Mouse (Mus musculus) heart, embryonic 14.5 days (tissue): ENCODE data around the gene Atp2b2. TPM values are rescaled to one million over a fixed set of nuclear protein-coding genes. Genes with fewer than 3 reads are reported as not detected.

Source experiments
- ATAC-seq: fragments of 200-750 bp; cut with Nextera tagmentation; 2 replicates; pipeline ENCODE4 v1.8.0; 2017; ENCODE audit warnings: low read depth, moderate TSS enrichment; ENCODE audit not compliant: insufficient number of reproducible peaks, insufficient read depth, low FRiP score
- H3K27ac ChIP-seq, 2 experiments: fragments of 200-500 bp in 1 of 2; fragments of 300-500 bp in 1 of 2; sonication (generic) in 1 of 2; replicated peaks in 1 of 2; 2 replicates each; pipeline ENCODE4 v1.5.1; 2012 to 2014; ENCODE audit warnings: low read depth in 2 of 2, low read length in 2 of 2, control low read depth in 1 of 2, mild to moderate bottlenecking in 1 of 2, mixed read lengths in 1 of 2; ENCODE audit not compliant: control insufficient read depth in 1 of 2, insufficient read depth in 1 of 2
- H3K27me3 ChIP-seq: fragments of 300-500 bp; sonication (generic); 2 replicates; pipeline ENCODE4 v1.6.1; 2014; ENCODE audit warnings: mild to moderate bottlenecking, low read length, control low read depth; ENCODE audit not compliant: control insufficient read depth, insufficient read depth
- H3K36me3 ChIP-seq: fragments of 300-500 bp; sonication (generic); 2 replicates; pipeline ENCODE4 v1.6.1; 2014; ENCODE audit warnings: mild to moderate bottlenecking, control low read depth, low read length, mixed read lengths; ENCODE audit not compliant: control insufficient read depth, insufficient read depth
- H3K4me1 ChIP-seq, 2 experiments: fragments of 200-500 bp in 1 of 2; fragments of 300-500 bp in 1 of 2; sonication (generic) in 1 of 2; 2 replicates each; pipeline ENCODE4 v1.6.1; 2012 to 2014; ENCODE audit warnings: low read length in 2 of 2, control low read depth in 1 of 2, mixed read lengths in 1 of 2; ENCODE audit not compliant: control insufficient read depth in 2 of 2, insufficient read depth in 2 of 2
- H3K4me2 ChIP-seq: fragments of 300-500 bp; sonication (generic); 2 replicates; pipeline ENCODE4 v1.6.1; 2014; ENCODE audit warnings: mild to moderate bottlenecking, low read length
- H3K4me3 ChIP-seq, 2 experiments: fragments of 200-500 bp in 1 of 2; fragments of 300-500 bp in 1 of 2; sonication (generic) in 1 of 2; 2 replicates each; pipeline ENCODE4 v1.5.1; 2012 to 2014; ENCODE audit warnings: low read length in 2 of 2, mild to moderate bottlenecking in 2 of 2, control low read depth in 1 of 2, low read depth in 1 of 2, moderate library complexity in 1 of 2; ENCODE audit not compliant: control insufficient read depth in 1 of 2, insufficient read depth in 1 of 2
- H3K9ac ChIP-seq: fragments of 300-500 bp; sonication (generic); 2 replicates; pipeline ENCODE4 v1.6.1; 2014; ENCODE audit warnings: mild to moderate bottlenecking, low read length
- H3K9me3 ChIP-seq: fragments of 300-500 bp; sonication (generic); 2 replicates; pipeline ENCODE4 v1.6.1; 2016; ENCODE audit warnings: low read length, control low read depth; ENCODE audit not compliant: control insufficient read depth
- WGBS: fragments of 180-500 bp; shearing (Covaris S2); extraction: QIAGEN DNeasy Blood & Tissue Kit; methylation state at CpG from one replicate; pipeline ENCODE4 v1.1.7; 2014; 5-methylcytosine and 5-hydroxymethylcytosine counted together
- polyA plus RNA-seq: library from polyadenylated mRNA; unstranded; fragments of >200 nt; fragmentation: Nextera tagmentation; extraction: Ambion mirVana; gene quantifications from 2 replicates; pipeline ENCODE4 v1.2.1, GENCODE M21; 2014

Gene Atp2b2
- 0.18 and 0.30 TPM in 2 replicates for polyA plus RNA-seq

DNA sequence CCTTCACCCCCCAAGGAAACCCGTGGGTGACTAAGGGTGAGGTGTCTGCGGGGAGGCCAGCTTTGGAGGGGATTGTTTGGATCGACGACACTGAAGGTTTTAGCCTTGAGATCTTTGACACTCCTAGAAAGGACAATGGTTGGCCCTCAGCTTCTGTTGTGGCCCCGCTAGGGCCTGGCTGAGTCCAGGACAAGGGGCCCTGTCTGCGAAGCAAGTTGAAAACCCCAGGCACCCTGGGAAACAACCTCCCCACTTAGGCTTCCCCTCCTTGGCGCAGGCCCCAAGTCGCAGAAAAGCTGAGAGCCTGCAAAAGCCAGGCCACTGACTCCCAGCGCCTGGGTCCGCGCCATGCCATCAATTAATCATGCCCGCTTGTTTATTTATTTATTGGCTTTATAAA lies at the start of gene Atp2b2:
Gene Atp2b2, minus strand, starts transcription at position 282 of the 400 bp plus-strand sequence.
- peak within 1 kb of the TSS; percentile 60; the same call in 1 of the 2 replicates for H3K9ac ChIP-seq
- no peak for ATAC-seq
- 29% methylated on average over 12 of the region's 12 CpGs for WGBS

DNA sequence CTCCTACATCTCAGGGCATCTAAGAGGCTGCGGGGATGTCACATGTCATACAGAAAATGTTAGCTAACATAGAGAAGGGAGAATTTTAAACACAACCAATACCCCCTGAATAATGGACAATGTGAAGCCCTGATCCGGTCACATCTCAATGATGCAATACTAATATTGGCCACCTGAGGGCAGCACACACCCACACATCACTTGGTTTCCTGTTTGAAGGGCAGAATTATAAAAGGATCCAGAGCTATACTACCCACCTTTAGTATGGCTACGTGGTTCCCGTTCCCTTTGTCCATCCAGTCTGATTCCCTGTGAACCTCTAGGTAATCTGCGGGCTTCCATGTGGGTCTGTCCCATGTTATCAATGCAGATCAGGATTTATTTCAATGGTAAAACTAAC lies 47.2 kb upstream of the Atp2b2 start:
- peaks cover 18% of the 10 kb centered on the region; the same call in 1 of the 2 replicates for H3K27me3 ChIP-seq
- H3K9me3 ChIP-seq: no peaks in the 10 kb centered on the region
- 18% methylated on average over 5 of the region's 5 CpGs for WGBS

More for the DNA sequence above, at the start of gene Atp2b2:
- no peaks in the 10 kb centered on the region for H3K36me3 ChIP-seq
- H3K27ac ChIP-seq: no peak within 1 kb of the TSS
- H3K27me3 ChIP-seq: peaks cover 72% of the 10 kb centered on the region
- peak within 1 kb of the TSS; percentile 86 for H3K4me2 ChIP-seq
- peak within 1 kb of the TSS; percentile 46 to 51 for H3K4me3 ChIP-seq
- no peaks in the 10 kb centered on the region for H3K4me1 ChIP-seq
- no peaks in the 10 kb centered on the region for H3K9me3 ChIP-seq

DNA sequence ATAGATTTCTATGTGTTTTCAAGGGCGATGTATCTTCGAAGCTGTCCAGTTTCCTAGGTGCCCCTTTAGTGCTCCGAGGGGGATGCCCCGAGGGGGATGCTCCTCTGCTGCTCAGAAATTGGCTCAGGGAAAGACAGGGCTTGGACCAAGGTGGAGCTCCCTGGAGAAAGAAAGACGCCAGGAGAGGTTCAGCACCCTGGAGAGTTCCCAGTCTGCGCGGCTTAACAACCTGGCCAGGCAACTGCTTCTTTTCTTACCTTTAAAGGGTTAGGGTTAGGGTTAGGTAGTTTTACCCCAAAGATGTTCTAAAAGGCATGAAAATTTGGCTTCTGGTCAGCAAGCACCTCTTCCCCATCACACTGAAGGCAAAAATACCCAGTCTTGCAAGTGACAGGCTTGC lies 44.7 kb upstream of the Atp2b2 start:
- peaks cover 18% of the 10 kb centered on the region; the same call in 1 of the 2 replicates for H3K27me3 ChIP-seq
- H3K9me3 ChIP-seq: no peaks in the 10 kb centered on the region
- H3K9ac ChIP-seq: no peak overlapping the region
- H3K36me3 ChIP-seq: no peaks in the 10 kb centered on the region
- H3K4me2 ChIP-seq: no peak overlapping the region
- no peak for ATAC-seq
- no peaks in the 10 kb centered on the region for H3K4me1 ChIP-seq
- H3K4me3 ChIP-seq: no peak overlapping the region
- H3K27ac ChIP-seq: no peak overlapping the region
- WGBS: 17% methylated on average over 7 of the region's 7 CpGs

More for the DNA sequence above, 47.2 kb upstream of the Atp2b2 start:
- no peaks in the 10 kb centered on the region for H3K4me1 ChIP-seq
- H3K27ac ChIP-seq: no peak overlapping the region
- H3K4me2 ChIP-seq: no peak overlapping the region
- no peaks in the 10 kb centered on the region for H3K36me3 ChIP-seq
- H3K4me3 ChIP-seq: no peak overlapping the region
- no peak for ATAC-seq
- no peak overlapping the region for H3K9ac ChIP-seq

DNA sequence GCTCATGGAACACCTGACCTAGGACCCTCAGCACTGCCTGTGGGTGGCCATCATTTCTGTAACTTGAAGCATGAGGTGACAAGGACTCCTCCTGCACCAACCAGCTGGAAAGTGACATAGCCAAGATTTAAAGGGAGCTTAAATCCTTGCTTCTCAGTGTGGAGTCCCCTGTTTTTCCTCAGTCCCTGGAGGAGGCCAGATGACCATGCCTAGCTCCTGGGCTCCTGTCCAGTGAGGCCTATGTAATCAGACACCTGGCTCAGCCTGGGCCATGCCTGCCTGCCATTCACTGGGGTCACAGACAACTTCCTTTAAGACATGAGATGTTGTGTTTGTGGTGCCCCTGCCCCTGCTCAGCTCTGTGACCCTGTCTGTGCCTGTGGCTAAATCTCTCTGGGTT lies 36.1 kb upstream of the Atp2b2 start:
- no peaks in the 10 kb centered on the region for H3K4me1 ChIP-seq
- H3K36me3 ChIP-seq: no peaks in the 10 kb centered on the region
- ATAC-seq: no peak
- H3K27me3 ChIP-seq: no peaks in the 10 kb centered on the region; the same call in 1 of the 2 replicates
- no peaks in the 10 kb centered on the region for H3K9me3 ChIP-seq
- H3K9ac ChIP-seq: no peak overlapping the region
- no peak overlapping the region for H3K4me3 ChIP-seq
- H3K27ac ChIP-seq: no peak overlapping the region
- H3K4me2 ChIP-seq: no peak overlapping the region

DNA sequence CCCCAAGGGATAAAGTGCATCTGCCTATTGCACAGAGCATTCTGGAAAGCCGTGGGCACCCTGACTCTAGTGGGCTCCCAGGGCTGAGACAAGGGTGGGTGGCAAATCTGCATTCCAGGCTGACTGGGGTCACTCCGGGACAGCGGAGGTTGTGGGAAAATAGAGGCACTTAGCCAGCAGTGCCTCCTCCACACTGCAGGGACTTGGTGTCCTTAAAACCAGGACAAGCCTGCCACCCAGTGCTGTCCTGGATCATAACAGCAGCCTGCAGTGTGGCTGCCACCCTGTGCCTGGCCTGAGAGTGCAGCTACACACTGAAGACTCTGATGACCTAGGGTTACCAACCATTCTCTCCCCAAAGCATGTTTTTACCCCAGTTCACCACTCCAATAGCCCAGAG lies 34.1 kb upstream of the Atp2b2 start:
- Histone ChIP-seq H3K27me3 (peaks cover 5% of the 10 kb centered on the region), H3K9me3 (no peaks in the 10 kb centered on the region), H3K4me1 (no peaks in the 10 kb centered on the region), H3K4me3 (no peak overlapping the region), H3K27ac (no peak overlapping the region), H3K4me2 (no peak overlapping the region), H3K36me3 (no peaks in the 10 kb centered on the region), H3K9ac (no peak overlapping the region)
- no peak for ATAC-seq
- WGBS: 54% methylated on average over 3 of the region's 3 CpGs

DNA sequence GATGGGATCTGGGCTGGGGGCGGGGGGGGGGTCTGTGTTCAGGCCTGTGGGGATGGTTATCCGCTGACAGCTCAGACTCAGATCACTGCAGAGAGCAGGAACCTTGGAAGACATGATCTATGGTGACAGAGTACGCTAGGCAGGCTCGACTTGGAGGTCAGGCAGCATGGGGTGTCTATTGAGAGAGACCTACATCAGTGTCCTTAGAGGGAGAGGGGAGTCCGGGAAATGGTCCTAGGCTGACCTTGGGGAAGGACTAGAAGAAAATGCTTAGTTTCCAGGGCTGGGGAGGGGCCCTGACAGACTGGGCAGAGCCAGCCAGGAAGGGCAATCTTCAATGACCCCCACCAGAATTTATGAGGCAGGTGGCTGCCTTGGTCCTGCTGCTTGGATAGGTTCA lies 33.6 kb upstream of the Atp2b2 start:
- WGBS: 63% methylated on average over 5 of the region's 5 CpGs
- Histone ChIP-seq H3K4me3 (no peak overlapping the region), H3K36me3 (no peaks in the 10 kb centered on the region), H3K4me1 (no peaks in the 10 kb centered on the region), H3K27me3 (peaks cover 5% of the 10 kb centered on the region), H3K9ac (no peak overlapping the region), H3K4me2 (no peak overlapping the region), H3K27ac (no peak overlapping the region), H3K9me3 (no peaks in the 10 kb centered on the region)
- no peak for ATAC-seq

DNA sequence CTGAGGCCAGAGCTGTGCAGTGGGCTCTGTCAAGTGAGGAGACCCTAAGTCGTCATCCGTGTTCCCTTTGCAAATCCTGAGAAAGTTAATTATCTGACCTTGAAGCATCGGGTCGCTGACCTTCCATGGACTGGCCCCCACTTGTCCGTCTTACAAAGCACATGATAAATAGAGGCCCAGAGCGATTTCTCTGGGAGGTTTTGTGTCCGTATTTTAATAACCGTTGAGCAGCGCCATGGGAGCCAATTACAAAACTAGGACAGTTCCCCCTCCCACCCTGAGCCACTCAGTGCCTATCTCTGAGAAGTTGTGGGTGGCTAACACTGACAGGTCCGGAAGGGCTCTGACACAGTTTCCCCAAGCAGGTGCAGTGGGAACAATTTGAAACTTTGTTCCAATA lies 32.5 kb upstream of the Atp2b2 start:
- no peak overlapping the region for H3K9ac ChIP-seq
- no peak for ATAC-seq
- no peak overlapping the region for H3K4me3 ChIP-seq
- WGBS: 68% methylated on average over 10 of the region's 10 CpGs
- no peak overlapping the region for H3K4me2 ChIP-seq
- no peaks in the 10 kb centered on the region for H3K4me1 ChIP-seq
- H3K27ac ChIP-seq: no peak overlapping the region
- peaks cover 5% of the 10 kb centered on the region for H3K27me3 ChIP-seq
- H3K36me3 ChIP-seq: no peaks in the 10 kb centered on the region
- H3K9me3 ChIP-seq: no peaks in the 10 kb centered on the region

DNA sequence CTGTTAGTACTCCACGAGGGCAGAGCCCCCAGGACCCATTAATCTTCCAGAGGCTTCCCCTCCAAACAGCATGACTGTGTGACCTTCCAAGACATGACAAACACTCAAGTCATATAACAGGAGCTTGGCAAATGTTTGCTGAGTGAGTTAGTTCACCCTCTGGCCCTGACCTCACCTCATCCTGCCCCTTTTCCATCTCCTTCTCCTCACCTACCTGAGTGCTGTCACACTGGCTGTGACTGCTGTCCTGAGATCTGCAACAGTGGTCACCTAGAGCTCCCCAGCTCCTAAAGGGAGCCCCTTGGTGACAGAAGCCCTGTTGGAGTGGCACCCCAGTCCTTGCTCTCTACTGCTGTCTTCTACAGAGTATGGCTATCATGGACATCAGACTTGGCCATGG lies 31.8 kb upstream of the Atp2b2 start:
- Histone ChIP-seq H3K4me2 (no peak overlapping the region), H3K27ac (no peak overlapping the region), H3K9ac (no peak overlapping the region), H3K27me3 (peaks cover 5% of the 10 kb centered on the region), H3K9me3 (no peaks in the 10 kb centered on the region), H3K4me1 (no peaks in the 10 kb centered on the region), H3K36me3 (no peaks in the 10 kb centered on the region), H3K4me3 (no peak overlapping the region)
- WGBS: 44% methylated on average over 1 of the region's 1 CpGs
- no peak for ATAC-seq
